Mouse (Mus musculus): ENCODE results near the gene Zscan29. TPM values are rescaled to one million over a fixed set of nuclear protein-coding genes. Genes with fewer than 3 reads are reported as not detected.

Gene Zscan29
- 18.7 and 32.2 TPM in 2 replicates for polyA plus RNA-seq (2012; ENCODE audit: low replicate concordance)

DNA sequence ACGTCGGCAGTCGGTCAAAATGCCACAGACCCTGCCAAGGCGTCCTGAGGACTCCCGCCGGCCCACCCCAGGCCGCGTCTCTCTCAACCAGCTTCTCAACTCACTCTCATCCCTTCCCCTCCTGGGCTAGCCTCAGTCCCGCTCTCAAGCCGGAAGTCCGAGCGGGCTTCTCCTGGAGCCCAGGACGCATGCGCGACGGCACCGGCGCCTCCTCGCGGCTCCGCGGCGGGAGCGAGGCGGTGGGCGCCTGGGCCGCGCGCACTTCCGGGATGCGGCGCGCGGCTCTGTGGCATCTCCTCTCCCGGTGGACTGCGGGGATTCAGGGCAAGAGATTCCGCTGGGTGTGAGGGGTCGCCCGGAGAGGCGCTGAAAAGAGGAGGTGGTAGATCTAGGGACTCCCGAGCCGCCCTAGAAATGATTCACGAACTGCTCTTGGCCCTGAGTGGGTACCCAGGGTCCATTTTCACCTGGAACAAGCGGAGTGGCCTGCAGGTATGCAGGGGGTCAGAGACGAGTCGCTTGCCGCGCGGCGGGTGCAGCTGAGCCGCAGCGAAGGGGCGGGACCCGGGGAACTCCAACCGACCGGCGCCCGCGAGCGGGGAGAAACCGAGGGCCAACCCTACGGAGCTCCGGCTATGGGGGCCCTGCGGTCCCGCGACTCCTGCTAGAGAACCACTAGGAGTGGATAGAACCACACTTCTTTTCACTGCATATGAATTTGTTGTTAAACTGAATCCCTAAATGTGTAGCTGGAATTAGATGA lies at the start of gene Zscan29:
Gene Zscan29, minus strand, starts transcription at position 146 of the 763 bp plus-strand sequence.

DNA sequence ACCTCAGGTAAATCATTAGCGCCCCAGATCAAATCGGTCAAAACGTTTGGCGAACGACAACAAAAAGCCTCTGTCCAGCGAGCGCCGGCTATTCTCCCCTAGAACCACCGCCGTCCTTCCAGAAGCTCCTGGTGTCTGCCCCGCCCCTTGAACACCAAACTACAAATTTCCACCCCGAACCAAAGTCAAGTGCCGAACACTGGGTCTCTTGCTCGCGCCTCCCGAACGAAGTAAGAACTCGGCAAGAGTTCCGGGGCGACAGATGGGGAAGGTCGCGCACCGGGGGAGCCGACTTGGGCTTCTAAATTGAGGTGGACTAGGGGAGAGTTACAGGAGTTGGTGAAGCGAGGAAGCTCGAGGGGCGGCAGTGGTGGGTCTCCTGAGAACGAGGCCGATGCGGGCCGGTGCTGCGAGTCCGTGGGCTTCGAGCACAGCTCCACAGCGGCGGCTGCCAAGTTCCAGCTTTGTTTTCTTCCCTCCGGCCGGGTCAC lies 399 bp downstream of the Zscan29 start, which contains the start of gene Tubgcp4:
Gene Tubgcp4, plus strand, starts transcription at position 174 of the 491 bp plus-strand sequence.

DNA sequence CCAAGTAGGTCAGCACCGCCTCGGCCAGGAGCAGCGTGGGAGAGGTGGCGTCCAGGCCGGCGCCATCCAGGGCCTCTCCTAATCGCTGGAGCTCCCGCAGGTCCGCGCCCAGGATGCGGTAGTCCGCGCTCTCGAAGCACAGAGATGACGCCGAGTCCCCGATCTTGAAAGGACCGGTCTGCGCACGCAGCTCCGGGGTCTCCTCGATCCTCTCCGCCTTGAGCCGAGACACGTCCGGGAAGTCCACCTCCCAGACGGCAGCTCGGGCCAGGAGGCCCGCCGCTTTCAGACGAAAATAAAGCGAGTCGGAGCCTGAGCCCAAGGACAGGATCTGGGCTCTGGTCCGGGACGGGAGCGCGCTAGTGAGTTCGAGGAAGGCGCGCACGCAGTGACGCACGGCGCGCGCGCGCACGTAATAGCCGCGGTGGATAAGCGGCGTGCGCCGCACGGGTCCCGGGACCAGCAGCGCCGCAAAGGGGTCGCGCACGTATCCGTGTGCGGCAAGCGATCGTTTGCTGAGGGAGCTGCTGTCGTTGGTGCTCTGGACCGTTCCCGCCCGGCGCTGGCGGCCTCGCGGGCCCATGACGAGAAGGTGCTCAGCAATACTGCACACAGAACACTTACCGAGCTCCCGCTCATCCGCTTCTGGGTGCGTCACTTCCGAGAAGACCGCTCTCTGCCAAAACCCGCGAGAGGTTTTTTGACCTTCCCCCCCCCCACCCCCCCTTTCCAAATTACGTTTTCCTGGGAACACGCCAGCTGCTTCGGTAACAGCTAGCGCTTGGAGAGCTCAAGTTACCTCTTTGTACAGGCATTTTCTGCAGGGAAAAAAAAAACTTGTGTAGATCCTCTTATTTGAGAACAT lies 30.7 kb downstream of the Zscan29 start, which contains the start of the genes Adal and Lcmt2:
Gene Adal, plus strand, starts transcription at position 411 of the 865 bp plus-strand sequence.
Gene Lcmt2, minus strand, starts transcription at position 636 of the 865 bp plus-strand sequence.

DNA sequence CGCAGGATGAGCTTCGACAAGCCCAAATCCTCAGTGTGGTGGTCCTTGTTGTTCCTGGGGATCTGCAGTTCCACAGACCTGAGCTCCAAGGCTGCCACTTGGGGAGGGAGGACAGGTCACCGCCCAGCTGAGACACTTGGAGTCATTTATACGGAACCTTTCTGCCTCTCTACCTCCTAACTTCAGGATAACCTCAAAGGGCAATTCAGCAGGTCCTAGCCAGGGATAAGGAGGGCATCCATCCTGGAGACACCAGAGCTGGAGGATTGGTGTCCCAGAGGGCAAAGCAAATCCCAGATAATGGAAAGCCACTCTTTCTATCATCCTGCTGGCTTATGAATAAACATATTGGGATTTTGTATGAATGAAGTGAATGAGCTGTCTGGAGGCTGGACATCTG lies 61.2 kb downstream of the Zscan29 start, which contains the start of gene Tgm7:
Gene Tgm7, minus strand, starts transcription at position 101 of the 400 bp plus-strand sequence.

Other genes starting within 250 kb of the Zscan29 start
- 7.9 and 34.4 TPM in 2 replicates for gene Ubr1, start 200.4 kb downstream of the Zscan29 start, polyA plus RNA-seq (2012; ENCODE audit: low replicate concordance)
- 3.5 and 10.4 TPM in 2 replicates for gene Tmem62, start 194.1 kb downstream of the Zscan29 start, polyA plus RNA-seq (2012; ENCODE audit: low replicate concordance)
- gene Ccndbp1, start 162.7 kb downstream of the Zscan29 start, polyA plus RNA-seq (2012; ENCODE audit: low replicate concordance): 7.0 and 34.1 TPM in 2 replicates
- gene Epb42, start 134.1 kb downstream of the Zscan29 start, polyA plus RNA-seq (2012; ENCODE audit: low replicate concordance): 0.72 and 6.7 TPM in 2 replicates
- not detected in 2 replicates for gene Tgm5, start 85.3 kb downstream of the Zscan29 start, polyA plus RNA-seq (2012; ENCODE audit: low replicate concordance)
- 0.05 TPM in 1 of 2 replicates, not detected in the other for gene Tgm7, start 61.3 kb downstream of the Zscan29 start, polyA plus RNA-seq (2012; ENCODE audit: low replicate concordance)
- gene Adal, start 30.7 kb downstream of the Zscan29 start, polyA plus RNA-seq (2012; ENCODE audit: low replicate concordance): 5.4 and 5.9 TPM in 2 replicates
- gene Lcmt2, start 30.5 kb downstream of the Zscan29 start, polyA plus RNA-seq (2012; ENCODE audit: low replicate concordance): 5.9 and 10.2 TPM in 2 replicates
- 6.4 and 20.8 TPM in 2 replicates for gene Tubgcp4, start 471 bp downstream of the Zscan29 start, polyA plus RNA-seq (2012; ENCODE audit: low replicate concordance)
- gene Trp53bp1, start 100.3 kb upstream of the Zscan29 start, polyA plus RNA-seq (2012; ENCODE audit: low replicate concordance): 15.1 and 22.2 TPM in 2 replicates
- 1.4 and 1.8 TPM in 2 replicates for gene Map1a, start 118.5 kb upstream of the Zscan29 start, polyA plus RNA-seq (2012; ENCODE audit: low replicate concordance)
- 7.0 and 8.7 TPM in 2 replicates for gene Ppip5k1, start 184.3 kb upstream of the Zscan29 start, polyA plus RNA-seq (2012; ENCODE audit: low replicate concordance)
- gene Ckmt1, start 186.6 kb upstream of the Zscan29 start, polyA plus RNA-seq (2012; ENCODE audit: low replicate concordance): not detected in 2 replicates
- gene Strc, start 216.0 kb upstream of the Zscan29 start, polyA plus RNA-seq (2012; ENCODE audit: low replicate concordance): not detected in 2 replicates
- gene Pdia3, start 242.7 kb upstream of the Zscan29 start, polyA plus RNA-seq (2012; ENCODE audit: low replicate concordance): 448 and 1,332 TPM in 2 replicates
- 0.55 and 0.79 TPM in 2 replicates for gene Catsper2, start 242.7 kb upstream of the Zscan29 start, polyA plus RNA-seq (2012; ENCODE audit: low replicate concordance)

Measured in hematopoietic multipotent progenitor cell, adult 10-12 weeks (in vitro differentiated cells).